Mouse (Mus musculus): ENCODE measurements at regions not wholly inside any gene's neighbourhood (a gene's known extent, or its start where the extent isn't known, plus 50 kb on each side); places are given as distances from the start of the nearest gene placed in this dataset.
A peak's percentile ranks its signal among the peaks of the same experiment; 100 is the strongest.

- WGBS = 87% methylated on average over 3 of the region's 3 CpGs
- Histone ChIP-seq H3K27ac (ENCODE audit: low read length) (no peak overlapping the region), H3K9me3 (ENCODE audit: control insufficient read depth, low read length) (no peaks in the 10 kb centered on the region), H3K4me2 (ENCODE audit: low read depth, low read length) (no peak overlapping the region), H3K36me3 (ENCODE audit: control insufficient read depth, insufficient read depth, low read length) (no peaks in the 10 kb centered on the region), H3K4me3 (ENCODE audit: low read length) (no peak overlapping the region), H3K27me3 (replicated peaks; ENCODE audit: control insufficient read depth, insufficient read depth, low read length) (no peaks in the 10 kb centered on the region), H3K9ac (ENCODE audit: low read depth, low read length) (no peak overlapping the region), H3K4me1 (ENCODE audit: control insufficient read depth, insufficient read depth, low read length) (no peaks in the 10 kb centered on the region)
- no peak for ATAC-seq
Measured at GRCm38 (mm10) chr15:40223272-40223671, 89.1 kb downstream of the 9330182O14Rik start.

GRCm38 (mm10) chr15:40241764-40242163 is 107.6 kb downstream of the 9330182O14Rik start:
- H3K4me1 ChIP-seq (ENCODE audit: control insufficient read depth, insufficient read depth, low read length) = no peaks in the 10 kb centered on the region
- no peaks in the 10 kb centered on the region for H3K9me3 ChIP-seq (ENCODE audit: control insufficient read depth, low read length)
- H3K4me3 ChIP-seq (ENCODE audit: low read length) = no peak overlapping the region
- no peaks in the 10 kb centered on the region for H3K36me3 ChIP-seq (ENCODE audit: control insufficient read depth, insufficient read depth, low read length)
- H3K4me2 ChIP-seq (ENCODE audit: low read depth, low read length) = no peak overlapping the region
- H3K27me3 ChIP-seq (replicated peaks; ENCODE audit: control insufficient read depth, insufficient read depth, low read length) = no peaks in the 10 kb centered on the region
- H3K27ac ChIP-seq (ENCODE audit: low read length) = no peak overlapping the region
- 50% methylated on average over 4 of the region's 4 CpGs for WGBS
- peak; percentile 78 for ATAC-seq
- no peak overlapping the region for H3K9ac ChIP-seq (ENCODE audit: low read depth, low read length)

DNA sequence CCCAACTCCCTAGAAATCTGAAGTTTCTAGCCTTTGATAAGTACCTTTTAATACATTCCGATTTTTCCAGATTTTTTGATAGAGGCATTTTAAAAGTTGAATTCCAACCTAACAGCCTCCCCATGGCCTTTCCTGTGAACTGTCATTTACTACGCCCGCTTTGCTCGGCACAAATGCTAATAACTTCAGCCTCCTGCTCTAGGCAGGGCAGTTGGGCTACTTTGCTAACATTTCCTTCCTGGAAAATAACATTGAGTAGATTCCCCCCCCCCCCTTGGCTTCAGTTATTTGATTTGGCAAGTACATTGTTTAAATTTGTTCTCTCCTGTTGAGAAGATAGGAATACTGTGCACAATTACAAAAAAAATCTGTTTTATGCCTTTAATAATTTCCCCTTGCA is 114.8 kb downstream of the 9330182O14Rik start:
- Histone ChIP-seq H3K4me2 (ENCODE audit: low read depth, low read length) (no peak overlapping the region), H3K27me3 (replicated peaks; ENCODE audit: control insufficient read depth, insufficient read depth, low read length) (no peaks in the 10 kb centered on the region), H3K36me3 (ENCODE audit: control insufficient read depth, insufficient read depth, low read length) (no peaks in the 10 kb centered on the region), H3K4me3 (ENCODE audit: low read length) (no peak overlapping the region), H3K4me1 (ENCODE audit: control insufficient read depth, insufficient read depth, low read length) (no peaks in the 10 kb centered on the region), H3K27ac (ENCODE audit: low read length) (no peak overlapping the region), H3K9me3 (ENCODE audit: control insufficient read depth, low read length) (no peaks in the 10 kb centered on the region), H3K9ac (ENCODE audit: low read depth, low read length) (no peak overlapping the region)
- 74% methylated on average over 4 of the region's 4 CpGs for WGBS
- no peak for ATAC-seq

GRCm38 (mm10) chr15:40259433-40259832 is 125.3 kb downstream of the 9330182O14Rik start:
- no peak for ATAC-seq
- H3K27me3 ChIP-seq (replicated peaks; ENCODE audit: control insufficient read depth, insufficient read depth, low read length) = no peaks in the 10 kb centered on the region
- H3K4me2 ChIP-seq (ENCODE audit: low read depth, low read length) = no peak overlapping the region
- no peak overlapping the region for H3K27ac ChIP-seq (ENCODE audit: low read length)
- WGBS = 52% methylated on average over 5 of the region's 5 CpGs
- 0 out of 2 replicates have a peak, but pooled peaks cover 3% of the 10 kb centered on the region for H3K4me1 ChIP-seq (ENCODE audit: control insufficient read depth, insufficient read depth, low read length)
- H3K36me3 ChIP-seq (ENCODE audit: control insufficient read depth, insufficient read depth, low read length) = no peaks in the 10 kb centered on the region
- H3K4me3 ChIP-seq (ENCODE audit: low read length) = no peak overlapping the region
- no peak overlapping the region for H3K9ac ChIP-seq (ENCODE audit: low read depth, low read length)
- no peaks in the 10 kb centered on the region for H3K9me3 ChIP-seq (ENCODE audit: control insufficient read depth, low read length)

DNA sequence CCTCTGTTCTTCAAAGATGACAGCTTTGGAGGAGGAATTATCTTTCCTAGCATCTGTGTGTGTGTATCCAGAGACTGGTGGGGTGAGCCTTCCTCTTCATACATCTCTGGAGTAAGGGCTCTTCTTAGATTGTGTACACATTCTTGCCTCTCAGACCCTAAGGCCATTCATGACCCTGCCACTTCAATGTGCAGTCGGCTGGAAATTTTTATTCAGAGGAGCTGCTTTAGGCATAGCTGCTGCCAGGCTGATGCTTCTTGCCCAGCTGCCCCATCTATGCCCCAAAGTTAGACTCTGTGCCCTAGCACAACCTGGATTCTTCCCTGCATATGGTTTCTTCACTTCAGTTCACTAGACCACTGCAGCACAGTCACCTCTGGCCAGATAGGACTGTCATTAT is 144.9 kb downstream of the 9330182O14Rik start:
- no peak overlapping the region for H3K27ac ChIP-seq (ENCODE audit: low read length)
- no peak overlapping the region for H3K4me2 ChIP-seq (ENCODE audit: low read depth, low read length)
- H3K36me3 ChIP-seq (ENCODE audit: control insufficient read depth, insufficient read depth, low read length) = no peaks in the 10 kb centered on the region
- no peak overlapping the region for H3K4me3 ChIP-seq (ENCODE audit: low read length)
- no peak for ATAC-seq
- WGBS = 59% methylated on average over 1 of the region's 1 CpGs
- no peak overlapping the region for H3K9ac ChIP-seq (ENCODE audit: low read depth, low read length)
- H3K4me1 ChIP-seq (ENCODE audit: control insufficient read depth, insufficient read depth, low read length) = no peaks in the 10 kb centered on the region
- no peaks in the 10 kb centered on the region for H3K9me3 ChIP-seq (ENCODE audit: control insufficient read depth, low read length)
- H3K27me3 ChIP-seq (replicated peaks; ENCODE audit: control insufficient read depth, insufficient read depth, low read length) = no peaks in the 10 kb centered on the region

GRCm38 (mm10) chr15:40280551-40280950 is 146.4 kb downstream of the 9330182O14Rik start:
- Histone ChIP-seq H3K36me3 (ENCODE audit: control insufficient read depth, insufficient read depth, low read length) (no peaks in the 10 kb centered on the region), H3K4me1 (ENCODE audit: control insufficient read depth, insufficient read depth, low read length) (no peaks in the 10 kb centered on the region), H3K4me2 (ENCODE audit: low read depth, low read length) (no peak overlapping the region), H3K27me3 (replicated peaks; ENCODE audit: control insufficient read depth, insufficient read depth, low read length) (no peaks in the 10 kb centered on the region), H3K4me3 (ENCODE audit: low read length) (no peak overlapping the region), H3K27ac (ENCODE audit: low read length) (no peak overlapping the region), H3K9me3 (ENCODE audit: control insufficient read depth, low read length) (no peaks in the 10 kb centered on the region), H3K9ac (ENCODE audit: low read depth, low read length) (no peak overlapping the region)
- no peak for ATAC-seq

DNA sequence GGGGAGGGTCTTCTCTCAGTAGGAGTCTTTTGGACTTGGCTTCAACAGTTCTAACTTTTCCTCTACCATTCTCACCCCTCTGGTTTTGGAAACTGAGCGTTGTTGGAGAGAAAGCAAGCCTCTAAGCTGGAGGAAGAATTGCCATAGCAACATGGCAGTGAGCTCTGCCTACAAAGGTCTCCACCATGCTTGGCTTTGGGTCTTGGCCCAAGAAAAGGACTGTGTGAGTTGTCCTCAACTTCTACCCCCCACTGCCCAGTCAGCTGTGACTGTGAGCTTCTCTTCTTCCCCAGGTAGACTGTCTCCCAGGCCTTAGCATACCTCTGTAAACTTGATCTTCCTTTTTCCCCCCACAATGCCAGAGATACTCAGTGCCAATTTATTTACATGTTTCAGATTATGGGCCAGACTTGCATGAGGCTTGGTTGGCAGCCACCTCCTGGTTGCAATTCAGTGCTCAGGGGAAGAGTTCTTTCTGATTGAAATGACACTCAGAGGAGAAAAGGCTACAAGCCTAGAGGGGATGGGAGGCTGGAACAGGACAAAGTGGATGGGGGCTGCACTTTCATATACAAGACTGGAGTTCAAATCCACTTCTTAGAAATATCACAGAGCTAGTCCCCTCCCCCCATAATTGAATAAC is 147.0 kb downstream of the 9330182O14Rik start:
- no peaks in the 10 kb centered on the region for H3K27me3 ChIP-seq (replicated peaks; ENCODE audit: control insufficient read depth, insufficient read depth, low read length)
- 75% methylated on average over 1 of the region's 1 CpGs for WGBS
- H3K9me3 ChIP-seq (ENCODE audit: control insufficient read depth, low read length) = no peaks in the 10 kb centered on the region
- H3K4me2 ChIP-seq (ENCODE audit: low read depth, low read length) = no peak overlapping the region
- no peak for ATAC-seq
- no peaks in the 10 kb centered on the region for H3K4me1 ChIP-seq (ENCODE audit: control insufficient read depth, insufficient read depth, low read length)
- no peak overlapping the region for H3K4me3 ChIP-seq (ENCODE audit: low read length)
- H3K36me3 ChIP-seq (ENCODE audit: control insufficient read depth, insufficient read depth, low read length) = no peaks in the 10 kb centered on the region
- H3K27ac ChIP-seq (ENCODE audit: low read length) = no peak overlapping the region
- no peak overlapping the region for H3K9ac ChIP-seq (ENCODE audit: low read depth, low read length)

DNA sequence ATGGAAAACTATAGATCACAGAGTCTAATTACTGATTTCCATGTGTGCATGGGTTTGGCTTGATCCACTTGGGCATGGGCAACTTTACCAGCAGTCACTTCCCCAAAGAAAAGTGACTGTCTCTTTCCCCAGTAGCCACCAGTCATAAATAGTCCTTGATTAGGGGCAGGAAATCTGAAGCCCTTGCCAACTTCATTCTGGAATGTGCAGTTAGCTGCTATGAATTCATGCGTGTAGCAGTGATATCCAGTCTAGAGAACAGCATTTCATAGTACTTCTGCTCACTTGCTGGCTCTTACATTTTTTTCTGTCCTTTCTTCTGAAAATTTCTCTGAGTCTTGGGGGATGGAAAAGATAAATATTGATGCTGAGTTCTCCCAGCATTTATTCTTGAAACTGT is 157.4 kb downstream of the 9330182O14Rik start:
- 76% methylated on average over 1 of the region's 1 CpGs for WGBS
- no peaks in the 10 kb centered on the region for H3K36me3 ChIP-seq (ENCODE audit: control insufficient read depth, insufficient read depth, low read length)
- H3K27me3 ChIP-seq (replicated peaks; ENCODE audit: control insufficient read depth, insufficient read depth, low read length) = no peaks in the 10 kb centered on the region
- ATAC-seq = no peak
- no peak overlapping the region for H3K4me3 ChIP-seq (ENCODE audit: low read length)
- no peaks in the 10 kb centered on the region for H3K9me3 ChIP-seq (ENCODE audit: control insufficient read depth, low read length)
- no peak overlapping the region for H3K4me2 ChIP-seq (ENCODE audit: low read depth, low read length)
- H3K4me1 ChIP-seq (ENCODE audit: control insufficient read depth, insufficient read depth, low read length) = no peaks in the 10 kb centered on the region
- no peak overlapping the region for H3K27ac ChIP-seq (ENCODE audit: low read length)
- H3K9ac ChIP-seq (ENCODE audit: low read depth, low read length) = no peak overlapping the region

GRCm38 (mm10) chr15:40312226-40312625 is 178.1 kb downstream of the 9330182O14Rik start:
- 79% methylated on average over 2 of the region's 2 CpGs for WGBS
- Histone ChIP-seq H3K36me3 (ENCODE audit: control insufficient read depth, insufficient read depth, low read length) (no peaks in the 10 kb centered on the region), H3K27ac (ENCODE audit: low read length) (no peak overlapping the region), H3K4me1 (ENCODE audit: control insufficient read depth, insufficient read depth, low read length) (no peaks in the 10 kb centered on the region), H3K9me3 (ENCODE audit: control insufficient read depth, low read length) (no peaks in the 10 kb centered on the region), H3K4me2 (ENCODE audit: low read depth, low read length) (no peak overlapping the region), H3K4me3 (ENCODE audit: low read length) (no peak overlapping the region), H3K9ac (ENCODE audit: low read depth, low read length) (no peak overlapping the region), H3K27me3 (replicated peaks; ENCODE audit: control insufficient read depth, insufficient read depth, low read length) (no peaks in the 10 kb centered on the region)
- ATAC-seq = no peak

GRCm38 (mm10) chr15:40339746-40340145 is 205.6 kb downstream of the 9330182O14Rik start:
- H3K9ac ChIP-seq (ENCODE audit: low read depth, low read length) = no peak overlapping the region
- no peak overlapping the region for H3K27ac ChIP-seq (ENCODE audit: low read length)
- ATAC-seq = no peak
- H3K4me1 ChIP-seq (ENCODE audit: control insufficient read depth, insufficient read depth, low read length) = no peaks in the 10 kb centered on the region
- no peak overlapping the region for H3K4me3 ChIP-seq (ENCODE audit: low read length)
- H3K9me3 ChIP-seq (ENCODE audit: control insufficient read depth, low read length) = no peaks in the 10 kb centered on the region
- no peaks in the 10 kb centered on the region for H3K27me3 ChIP-seq (replicated peaks; ENCODE audit: control insufficient read depth, insufficient read depth, low read length)
- no peak overlapping the region for H3K4me2 ChIP-seq (ENCODE audit: low read depth, low read length)
- no peaks in the 10 kb centered on the region for H3K36me3 ChIP-seq (ENCODE audit: control insufficient read depth, insufficient read depth, low read length)
- WGBS = 69% methylated on average over 2 of the region's 2 CpGs

Measured in intestine, embryonic 16.5 days (tissue).